Mouse (Mus musculus) heart, postnatal 4 days (tissue): Measurements from ENCODE around the gene Macf1. TPM values are rescaled to one million over a fixed set of nuclear protein-coding genes. Genes with fewer than 3 reads are reported as not detected.
"Not testable (repeated sequence)": the region's sequence is repeated elsewhere in the genome, so short reads cannot be mapped to it uniquely, and the experiment has no call there.

Experiments
- DNase-seq: peaks from one replicate; pipeline ENCODE4 v3.0.0; 2021
- microRNA-seq, 2 experiments: library from miRNA; unstranded; fragments of <30 nt; microRNA quantifications; one replicate each; pipeline ENCODE4 v1.2.0; 2021 to 2022
- total RNA-seq, 2 experiments: library from RNA; stranded (reverse); gene quantifications; 2 replicates each; pipeline ENCODE4 v1.2.3; 2021

The Macf1 gene
- total RNA-seq, 2 experiments from 2014 or later = 431 to 441 TPM

DNA sequence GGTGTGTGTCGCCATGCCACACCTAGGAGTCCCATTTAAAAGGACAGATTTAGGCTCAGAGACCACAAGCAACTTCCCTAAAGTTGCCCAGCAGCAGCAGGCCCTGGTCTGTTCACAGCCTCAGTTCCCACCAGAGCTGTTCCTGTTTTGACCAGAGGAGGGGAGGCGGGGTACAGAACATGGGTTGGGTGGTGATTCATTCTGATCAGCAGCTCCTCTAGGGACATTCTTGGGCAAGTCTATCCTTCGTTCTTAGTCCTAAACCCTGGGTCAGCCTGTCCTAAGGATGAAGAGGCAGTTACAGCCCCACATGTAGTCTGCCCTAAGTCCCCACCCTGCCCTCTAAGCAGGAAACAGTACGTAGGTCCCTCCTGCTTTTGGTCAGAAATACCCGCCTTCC, 343.9 kb downstream of the Macf1 start:
- DNase-seq = no peak

- DNase-seq = peak; percentile 26
These were observed 346.5 kb downstream of the Macf1 start for GRCm38 (mm10) chr4:123337693-123338092.

DNA sequence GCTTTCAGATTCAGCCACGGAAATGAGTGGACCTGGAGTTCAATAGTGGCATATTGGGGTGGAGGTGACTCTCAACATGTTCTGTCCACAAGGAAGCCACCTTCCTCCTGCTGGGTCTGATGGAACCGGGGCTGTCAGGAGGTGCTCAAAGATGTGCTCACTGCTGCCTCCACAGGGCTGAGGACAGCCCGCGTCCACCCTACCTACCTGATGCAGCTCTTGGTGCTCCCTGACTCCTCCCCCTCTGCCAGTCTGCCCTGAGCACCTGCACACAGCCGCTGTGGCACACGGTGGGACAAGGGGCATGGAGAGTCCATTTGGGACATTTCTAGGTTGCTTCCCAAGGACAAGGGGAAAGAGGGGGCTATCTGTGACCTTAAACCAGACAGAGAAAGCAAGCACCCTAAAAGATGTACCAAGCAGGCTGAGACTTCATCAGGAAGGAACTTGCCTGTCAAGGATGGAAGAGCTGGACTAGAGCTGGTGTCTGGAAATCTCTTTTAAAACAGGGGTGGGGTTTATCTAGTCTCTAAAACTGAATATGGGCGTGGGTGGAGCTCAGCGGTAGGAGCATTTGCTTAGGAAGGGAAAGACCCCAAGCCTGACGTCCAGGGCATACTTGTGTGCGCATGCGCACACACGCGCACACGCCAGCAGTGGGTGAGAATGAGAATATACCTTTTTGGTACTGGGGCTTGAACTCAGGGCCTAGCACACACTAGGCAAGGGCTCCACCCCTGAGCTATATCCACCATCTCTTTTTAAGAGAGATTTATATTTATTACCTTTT, 348.2 kb downstream of the Macf1 start:
- no peak for DNase-seq

DNA sequence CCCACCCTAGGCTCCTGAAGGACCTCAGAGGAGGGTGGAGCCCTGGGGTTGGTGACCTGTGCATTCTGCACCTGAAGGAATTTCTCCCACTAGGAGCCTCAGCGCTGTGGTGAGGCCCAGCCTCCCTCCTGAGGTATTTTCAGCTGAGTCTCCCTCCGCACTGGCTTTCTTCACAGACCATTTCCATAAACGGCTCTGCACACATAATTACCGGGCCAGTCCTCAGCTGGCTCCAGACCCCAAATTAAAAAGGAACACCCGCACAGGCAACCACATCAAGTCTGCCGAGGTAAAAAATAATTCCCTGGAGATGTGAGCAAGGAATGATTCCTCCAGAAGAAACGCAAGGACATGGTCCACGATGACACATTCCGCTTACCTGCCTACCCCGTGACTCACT, 348.9 kb downstream of the Macf1 start:
- not testable (repeated sequence) for DNase-seq

- DNase-seq = no peak
These were observed 350.0 kb downstream of the Macf1 start for GRCm38 (mm10) chr4:123334177-123334576.

DNA sequence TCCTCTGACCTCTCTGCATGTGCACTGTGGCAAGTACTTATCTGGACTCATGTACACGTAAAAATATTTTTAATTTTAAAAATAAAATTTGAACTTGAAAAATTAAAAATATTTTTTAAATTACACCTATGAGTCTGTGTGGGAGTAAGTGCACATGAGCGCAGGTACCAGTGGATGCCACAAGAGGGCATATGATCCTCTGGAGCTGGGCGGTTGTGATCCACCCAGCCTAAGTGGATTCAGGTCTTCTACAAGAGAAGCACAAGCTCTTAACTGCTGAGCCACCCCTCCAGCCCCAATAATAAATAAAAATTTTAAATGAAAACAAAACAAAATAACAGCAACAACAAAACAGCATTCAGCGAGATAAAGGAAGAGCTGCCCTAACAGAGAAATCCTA, 351.0 kb downstream of the Macf1 start:
- DNase-seq = no peak

DNA sequence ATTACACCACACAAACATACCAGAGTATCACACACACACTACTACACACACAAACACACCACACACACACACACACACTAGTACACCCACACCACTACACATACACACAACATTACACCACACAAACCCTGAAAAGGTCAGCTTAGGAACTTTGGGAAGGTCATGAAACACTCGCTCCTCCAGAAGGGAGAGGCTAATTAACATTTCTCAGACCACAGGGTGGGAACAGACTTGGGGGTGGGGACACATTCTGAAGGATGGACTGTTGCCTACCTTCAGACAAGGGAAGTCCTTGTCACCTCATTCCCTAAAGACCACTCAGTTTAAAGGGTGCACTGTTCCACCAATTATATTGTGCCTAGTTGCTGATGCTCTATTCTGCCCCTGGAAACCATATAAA, 352.2 kb downstream of the Macf1 start:
- DNase-seq = not testable (repeated sequence)

GRCm38 (mm10) chr4:123331326-123331725, 352.8 kb downstream of the Macf1 start:
- DNase-seq = no peak

- DNase-seq = no peak
These were observed 355.2 kb downstream of the Macf1 start for GRCm38 (mm10) chr4:123328946-123329345.

- no peak for DNase-seq
These were observed 356.5 kb downstream of the Macf1 start for GRCm38 (mm10) chr4:123327630-123328029.

- peak; percentile 42 for DNase-seq
These were observed 358.1 kb downstream of the Macf1 start for GRCm38 (mm10) chr4:123326087-123326486.

DNA sequence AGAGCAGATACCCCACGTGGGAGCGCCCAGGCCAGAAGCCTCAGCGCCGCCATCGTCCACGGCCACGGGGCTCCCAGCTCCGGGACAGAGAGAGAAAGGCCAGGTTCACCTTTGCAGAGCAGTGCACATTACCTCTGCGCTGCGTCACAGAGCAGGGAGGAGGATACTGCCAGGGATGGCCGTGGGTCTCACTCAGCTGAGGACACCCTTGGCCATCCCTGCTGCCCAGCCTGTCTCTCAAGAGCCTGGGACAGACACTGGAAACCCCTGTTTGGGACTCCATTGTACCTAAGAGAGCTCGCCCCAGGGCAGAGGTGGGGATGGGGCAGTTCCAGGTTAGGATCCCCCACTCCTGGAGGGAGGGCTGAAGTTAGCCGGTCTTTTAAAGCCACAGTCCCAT, 360.6 kb downstream of the Macf1 start, which contains the start of gene Oxct2a:
Gene Oxct2a, minus strand, starts transcription at position 101 of the 400 bp plus-strand sequence.
- no peak for DNase-seq

GRCm38 (mm10) chr4:123322910-123323309, 361.2 kb downstream of the Macf1 start:
- DNase-seq = not testable (repeated sequence)

DNA sequence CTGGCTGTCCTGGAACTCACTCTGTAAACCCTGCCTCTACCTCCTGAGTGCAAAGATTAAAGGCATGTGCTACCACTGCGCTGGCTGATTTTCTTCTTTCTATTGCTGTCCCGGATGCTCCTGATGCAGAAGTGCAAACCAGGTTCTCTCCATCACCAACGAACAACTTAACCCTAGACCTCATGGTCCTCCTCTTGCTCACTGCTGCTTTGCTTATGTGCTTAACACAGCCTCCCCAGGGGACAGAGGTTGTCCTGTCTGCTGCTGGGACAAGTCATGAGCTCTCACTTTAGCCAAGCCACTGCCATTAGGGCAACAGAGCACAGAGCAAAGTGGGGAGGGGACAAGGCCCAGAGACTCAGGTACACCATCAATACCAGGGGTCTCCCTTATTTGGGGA, 369.7 kb downstream of the Macf1 start:
- DNase-seq = no peak

DNA sequence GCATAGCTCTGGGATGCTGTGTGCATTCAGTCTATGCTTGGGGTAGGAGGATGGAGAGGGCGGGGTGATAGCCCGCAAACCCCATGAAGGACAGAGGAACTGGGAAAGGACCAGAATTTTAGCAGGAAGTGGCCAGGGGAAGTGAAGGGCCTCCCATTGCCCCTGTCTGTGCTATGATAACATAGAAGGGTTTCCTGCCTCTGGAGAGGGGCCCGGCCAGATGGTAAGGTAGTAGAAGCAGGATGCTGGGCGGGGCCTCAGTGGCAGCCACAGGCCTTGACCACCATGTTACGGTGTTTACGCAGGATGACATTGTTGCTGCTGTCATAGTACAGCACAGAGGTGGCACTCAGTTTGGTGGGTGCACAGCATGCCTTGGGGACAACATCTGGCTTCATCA, 371.1 kb downstream of the Macf1 start:
- DNase-seq = no peak

- DNase-seq = no peak
These were observed 372.3 kb downstream of the Macf1 start for GRCm38 (mm10) chr4:123311845-123312244.

- DNase-seq = peak; percentile 68
These were observed 375.9 kb downstream of the Macf1 start for GRCm38 (mm10) chr4:123308292-123308691.

DNA sequence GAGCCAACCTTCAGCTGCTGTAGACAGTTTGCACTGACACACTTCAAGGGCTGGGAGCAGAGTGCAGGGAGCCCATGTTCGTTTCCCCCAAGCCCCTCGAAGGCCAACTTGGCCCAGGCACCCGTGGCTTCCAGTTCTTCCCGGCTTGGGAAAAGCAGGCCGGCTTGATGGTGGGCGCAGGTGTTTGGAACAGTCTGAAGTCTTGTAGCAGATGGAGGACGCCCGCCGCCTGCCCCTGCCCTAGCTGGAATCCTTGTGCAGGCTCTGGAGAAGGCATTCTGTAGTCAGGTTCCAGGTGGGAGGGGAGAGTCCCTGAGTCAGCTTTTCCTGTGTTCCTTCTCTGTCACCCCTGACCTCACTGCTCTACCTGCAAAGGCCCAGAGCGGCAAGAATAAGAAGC, 377.2 kb downstream of the Macf1 start:
- no peak for DNase-seq

- DNase-seq = peak; percentile 41
These were observed 378.4 kb downstream of the Macf1 start for GRCm38 (mm10) chr4:123305789-123306188.

Small RNA genes lying within 50 kb of the gene (microRNA-seq; reads per million reads assigned to microRNA genes)
- 0 reads per million in 2 experiments for gene Mir6398

Other genes starting within 250 kb of the Macf1 start
- 100 to 1,000 TPM; 273 to 301 TPM for gene Ndufs5, start 33.8 kb upstream of the Macf1 start, total RNA-seq
- 10 to 100 TPM; 46.2 to 46.7 TPM for gene Akirin1, start 66.0 kb upstream of the Macf1 start, total RNA-seq
- under 1 TPM; 0.41 to 0.77 TPM for gene Rhbdl2, start 103.5 kb upstream of the Macf1 start, total RNA-seq
- gene 4933427I04Rik, start 175.3 kb upstream of the Macf1 start, total RNA-seq = not detected
- 10 to 100 TPM; 28.9 to 31.2 TPM for gene Mycbp, start 220.5 kb upstream of the Macf1 start, total RNA-seq
- gene Rragc, start 233.1 kb upstream of the Macf1 start, total RNA-seq = 10 to 100 TPM; 50.8 to 52.6 TPM
- gene 4930535I16Rik, start 233.7 kb upstream of the Macf1 start, total RNA-seq = not detected